Mouse (Mus musculus): ENCODE data around the gene Prpf4. TPM values are rescaled to one million over a fixed set of nuclear protein-coding genes. Genes with fewer than 3 reads are reported as not detected.

The Prpf4 gene
- total RNA-seq, 2 experiments from 2014 or later: 12.1 to 12.4 TPM

Other genes starting within 250 kb of the Prpf4 start
- gene Zfp37, start 177.8 kb upstream of the Prpf4 start, total RNA-seq (2021): 10 to 100 TPM; 22.0 to 22.2 TPM
- gene Slc31a2, start 146.2 kb upstream of the Prpf4 start, total RNA-seq (2021): 1 to 10 TPM; 6.7 to 8.7 TPM
- gene Fkbp15, start 48.2 kb upstream of the Prpf4 start, total RNA-seq (2021): 10 to 100 TPM; 34.5 to 38.9 TPM
- gene Slc31a1, start 48.1 kb upstream of the Prpf4 start, total RNA-seq (2021): 10 to 100 TPM; 14.2 to 15.2 TPM
- gene Cdc26, start 155 bp upstream of the Prpf4 start, total RNA-seq (2021): 10 to 100 TPM; 44.0 to 44.1 TPM
- gene Rnf183, start 26.5 kb downstream of the Prpf4 start, total RNA-seq (2021): not detected
- 1 to 10 TPM; 7.8 to 8.9 TPM for gene Wdr31, start 62.1 kb downstream of the Prpf4 start, total RNA-seq (2021)
- gene Bspry, start 71.3 kb downstream of the Prpf4 start, total RNA-seq (2021): under 1 TPM; 0.27 to 0.54 TPM
- gene Hdhd3, start 94.7 kb downstream of the Prpf4 start, total RNA-seq (2021): 10 to 100 TPM in 1 of 2 experiments, 1 to 10 TPM in 1; 9.8 to 10.4 TPM
- gene Alad, start 111.1 kb downstream of the Prpf4 start, total RNA-seq (2021): 10 to 100 TPM; 28.0 to 28.4 TPM
- 10 to 100 TPM; 22.5 to 23.1 TPM for gene Pole3, start 116.3 kb downstream of the Prpf4 start, total RNA-seq (2021)
- under 1 TPM; 0.29 to 0.47 TPM for gene 4933430I17Rik, start 116.6 kb downstream of the Prpf4 start, total RNA-seq (2021)
- 10 to 100 TPM; 28.2 to 32.3 TPM for gene Rgs3, start 151.1 kb downstream of the Prpf4 start, total RNA-seq (2021)